Mouse (Mus musculus) megakaryocyte, embryonic 14.5 days (primary cell): ENCODE measurements around the gene Sclt1. TPM values are rescaled to one million over a fixed set of nuclear protein-coding genes. Genes with fewer than 3 reads are reported as not detected.

Experiments
- H3K27me3 ChIP-seq: replicated peaks from 2 replicates; pipeline ENCODE3; 2012; ENCODE audit warnings: inconsistent platforms
- H3K36me3 ChIP-seq: replicated peaks from 2 replicates; pipeline ENCODE3; 2012; ENCODE audit warnings: low read length, inconsistent platforms, mixed read lengths
- H3K4me1 ChIP-seq: 2 replicates; pipeline ENCODE4 v1.6.1; 2012; ENCODE audit warnings: inconsistent platforms
- H3K4me3 ChIP-seq: replicated peaks from 2 replicates; pipeline ENCODE3; 2012; ENCODE audit warnings: moderate library complexity, mild to moderate bottlenecking, inconsistent platforms
- H3K9me3 ChIP-seq: 2 replicates; pipeline ENCODE4 v1.6.1; 2012; ENCODE audit warnings: inconsistent platforms
- FLI1 ChIP-seq: IDR thresholded peaks from 2 replicates; pipeline ENCODE4 v1.6.1; 2012; ENCODE audit warnings: low read length, inconsistent platforms, mixed read lengths
- GATA1 ChIP-seq: IDR thresholded peaks from 3 replicates; pipeline ENCODE4 v1.6.1; 2012; ENCODE audit warnings: mixed read lengths, low read length, inconsistent platforms, borderline replicate concordance
- polyA plus RNA-seq: library from polyadenylated mRNA; stranded (reverse); fragments of >175 nt; gene quantifications from 2 replicates; pipeline ENCODE4 v1.2.3, GENCODE M21; 2012; ENCODE audit warnings: low replicate concordance; ENCODE audit not compliant: insufficient read depth

Gene Sclt1
- polyA plus RNA-seq, 1 experiment, result 0.86 TPM

DNA sequence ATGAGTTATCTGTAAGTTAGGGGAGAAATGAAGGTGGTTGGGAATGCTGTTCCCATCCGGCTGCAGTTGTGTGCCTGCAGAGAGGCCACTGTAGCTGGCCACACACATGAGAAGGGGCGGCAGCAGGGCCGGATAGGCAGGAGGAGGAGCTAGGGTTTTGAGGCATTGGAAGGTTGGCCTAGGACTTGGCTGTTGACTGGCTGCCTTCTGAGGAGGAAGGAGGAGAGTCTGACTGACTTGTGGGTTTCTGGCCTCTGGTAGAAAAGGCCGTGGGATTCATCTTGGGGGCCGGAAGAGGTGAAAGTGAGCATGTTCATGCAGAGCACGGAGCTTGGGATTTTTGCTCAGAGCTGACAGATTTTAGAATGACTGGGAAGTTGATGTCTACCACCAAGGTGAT is 154.7 kb downstream of the Sclt1 start:
- Histone ChIP-seq H3K4me3 (peak overlapping the region; percentile 79), H3K4me1 (peaks cover 60% of the 10 kb centered on the region), H3K27me3 (no peaks in the 10 kb centered on the region), H3K36me3 (peaks cover 52% of the 10 kb centered on the region), H3K9me3 (no peaks in the 10 kb centered on the region)
- TF ChIP-seq GATA1, result no peak
- no peak for TF ChIP-seq FLI1

- H3K36me3 ChIP-seq, result peaks cover 46% of the 10 kb centered on the region
- no peaks in the 10 kb centered on the region for H3K9me3 ChIP-seq
- TF ChIP-seq GATA1 (no peak), FLI1 (no peak)
- H3K27me3 ChIP-seq, result no peaks in the 10 kb centered on the region
- peak overlapping the region; percentile 34 for H3K4me3 ChIP-seq
- peaks cover 53% of the 10 kb centered on the region for H3K4me1 ChIP-seq
Observed at GRCm38 (mm10) chr3:41586917-41587316, 155.4 kb downstream of the Sclt1 start.

- Histone ChIP-seq H3K27me3 (no peaks in the 10 kb centered on the region), H3K4me1 (peaks cover 47% of the 10 kb centered on the region), H3K9me3 (no peaks in the 10 kb centered on the region), H3K36me3 (peaks cover 43% of the 10 kb centered on the region), H3K4me3 (no peak overlapping the region)
- TF ChIP-seq FLI1 (no peak), GATA1 (no peak)
Observed at GRCm38 (mm10) chr3:41586330-41586729, 156.0 kb downstream of the Sclt1 start.

GRCm38 (mm10) chr3:41585548-41585947 is 156.8 kb downstream of the Sclt1 start:
- H3K4me3 ChIP-seq, result no peak overlapping the region
- H3K9me3 ChIP-seq, result no peaks in the 10 kb centered on the region
- no peaks in the 10 kb centered on the region for H3K27me3 ChIP-seq
- peaks cover 51% of the 10 kb centered on the region for H3K4me1 ChIP-seq
- TF ChIP-seq GATA1 (no peak), FLI1 (no peak)
- peaks cover 35% of the 10 kb centered on the region for H3K36me3 ChIP-seq

- no peaks in the 10 kb centered on the region for H3K27me3 ChIP-seq
- no peak for TF ChIP-seq GATA1
- no peak for TF ChIP-seq FLI1
- peaks cover 61% of the 10 kb centered on the region for H3K4me1 ChIP-seq
- no peaks in the 10 kb centered on the region for H3K9me3 ChIP-seq
- peaks cover 16% of the 10 kb centered on the region for H3K36me3 ChIP-seq
- H3K4me3 ChIP-seq, result no peak overlapping the region
Observed at GRCm38 (mm10) chr3:41583621-41584020, 158.7 kb downstream of the Sclt1 start.

DNA sequence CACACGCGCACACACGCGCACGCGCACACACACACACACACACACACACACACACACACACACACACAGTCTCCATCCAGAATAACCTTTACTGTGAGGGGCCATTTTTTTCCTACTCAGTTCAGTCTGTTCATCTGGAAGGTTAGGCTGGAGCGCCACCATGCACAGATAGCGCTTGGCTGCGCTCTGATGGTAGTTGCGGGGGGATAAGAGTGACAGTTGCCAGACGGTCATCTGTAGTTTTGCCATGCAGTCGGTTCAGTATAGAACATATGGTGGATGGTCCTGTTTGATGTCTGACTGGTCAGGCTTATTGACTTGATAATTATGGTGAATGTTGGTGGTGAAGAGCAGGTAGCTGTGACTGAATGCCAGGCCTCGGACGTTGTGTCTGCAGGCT is 159.2 kb downstream of the Sclt1 start:
- H3K4me3 ChIP-seq, result no peak overlapping the region
- no peaks in the 10 kb centered on the region for H3K27me3 ChIP-seq
- peaks cover 15% of the 10 kb centered on the region for H3K36me3 ChIP-seq
- no peak for TF ChIP-seq FLI1
- no peaks in the 10 kb centered on the region for H3K9me3 ChIP-seq
- H3K4me1 ChIP-seq, result peaks cover 59% of the 10 kb centered on the region

- H3K36me3 ChIP-seq, result peaks cover 15% of the 10 kb centered on the region
- H3K4me1 ChIP-seq, result peaks cover 56% of the 10 kb centered on the region
- H3K27me3 ChIP-seq, result no peaks in the 10 kb centered on the region
- no peak overlapping the region for H3K4me3 ChIP-seq
- no peaks in the 10 kb centered on the region for H3K9me3 ChIP-seq
- TF ChIP-seq GATA1, result no peak
- no peak for TF ChIP-seq FLI1
Observed at GRCm38 (mm10) chr3:41582256-41582655, 160.1 kb downstream of the Sclt1 start.

- TF ChIP-seq GATA1 (no peak), FLI1 (no peak)
- no peak overlapping the region for H3K4me3 ChIP-seq
- H3K4me1 ChIP-seq, result peaks cover 56% of the 10 kb centered on the region
- H3K9me3 ChIP-seq, result no peaks in the 10 kb centered on the region
- peaks cover 15% of the 10 kb centered on the region for H3K36me3 ChIP-seq
- H3K27me3 ChIP-seq, result peaks cover 3% of the 10 kb centered on the region
Observed at GRCm38 (mm10) chr3:41581436-41581835, 160.9 kb downstream of the Sclt1 start.

- Histone ChIP-seq H3K9me3 (no peaks in the 10 kb centered on the region), H3K4me3 (no peak overlapping the region), H3K4me1 (peaks cover 56% of the 10 kb centered on the region), H3K27me3 (peaks cover 3% of the 10 kb centered on the region), H3K36me3 (peaks cover 15% of the 10 kb centered on the region)
- TF ChIP-seq GATA1, result no peak
- TF ChIP-seq FLI1, result no peak
Observed at GRCm38 (mm10) chr3:41580401-41581323, 161.7 kb downstream of the Sclt1 start.

- Histone ChIP-seq H3K4me3 (no peak overlapping the region), H3K27me3 (peaks cover 3% of the 10 kb centered on the region), H3K36me3 (peaks cover 15% of the 10 kb centered on the region), H3K4me1 (peaks cover 58% of the 10 kb centered on the region), H3K9me3 (no peaks in the 10 kb centered on the region)
- TF ChIP-seq GATA1, result no peak
- no peak for TF ChIP-seq FLI1
Observed at GRCm38 (mm10) chr3:41579873-41580272, 162.4 kb downstream of the Sclt1 start.
